Comparison of ENCODE assay signal across 8 mouse cellular contexts in genomic region chr4:152177174-152177536, GRCm38 (mm10). TPM values are rescaled to one million over a fixed set of nuclear protein-coding genes. Genes with fewer than 3 reads are reported as not detected.
DNase-seq lines count a peak whose midpoint lies in the region; ATAC-seq and TF ChIP-seq lines count a peak whose summit lies in the region.

No protein-coding gene starts in this region.

- H3K9me3 ChIP-seq in heart, embryonic 12.5 days (replicated peaks): no peaks in the 10 kb centered on the region
- peaks cover 4% of the 10 kb centered on the region for H3K9me3 ChIP-seq in CH12.LX (replicated peaks; ENCODE audit: low read length)
- H3K9me3 ChIP-seq in forebrain, embryonic 14.5 days (replicated peaks; ENCODE audit: control insufficient read depth, low read length): no peaks in the 10 kb centered on the region
- no peaks in the 10 kb centered on the region for H3K9me3 ChIP-seq in liver, embryonic 15.5 days (replicated peaks)

- peaks cover 23% of the 10 kb centered on the region for H3K4me1 ChIP-seq in heart, embryonic 12.5 days (replicated peaks)
- H3K4me1 ChIP-seq in CH12.LX (ENCODE audit: control insufficient read depth in 1 of 2, insufficient read depth in 2 of 2): peaks cover 0 to 31% of the 10 kb centered on the region in 2 experiments; a peak in 3 of 4 replicates
- H3K4me1 ChIP-seq in forebrain, embryonic 14.5 days (ENCODE audit: control insufficient read depth, insufficient read depth, low read length): peaks cover 6% of the 10 kb centered on the region
- peaks cover 33% of the 10 kb centered on the region for H3K4me1 ChIP-seq in liver, embryonic 15.5 days (replicated peaks)

- TF ChIP-seq RAD21 in CH12.LX (IDR thresholded peaks at IDR 0.05; ENCODE audit: low read depth, low read length): no peak

- peak overlapping the region; percentile 88 for H3K4me2 ChIP-seq in heart, embryonic 12.5 days
- H3K4me2 ChIP-seq in CH12.LX (ENCODE audit: insufficient read depth, low read depth, poor library complexity, severe bottlenecking): peak overlapping the region; percentile 24
- H3K4me2 ChIP-seq in forebrain, embryonic 14.5 days (ENCODE audit: low read length): peak overlapping the region; percentile 81
- peak overlapping the region; percentile 94 for H3K4me2 ChIP-seq in liver, embryonic 15.5 days

- TF ChIP-seq EP300 in CH12.LX (IDR thresholded peaks at IDR 0.05; ENCODE audit: low read length): no peak

- 58% methylated on average over 6 of the region's 6 CpGs for WGBS in heart, embryonic 12.5 days
- 64% methylated on average over 6 of the region's 6 CpGs for WGBS in forebrain, embryonic 14.5 days
- 25% methylated on average over 6 of the region's 6 CpGs for WGBS in liver, embryonic 15.5 days (ENCODE audit: insufficient replicate concordance)

- dilution Hi-C loops in CH12.LX (cut with MboI; ENCODE audit: extremely low pct_ligation_motif_present, extremely low pct_unique_long_range_greater_than_20kb, low sequenced_read_pairs): no loop called here

- no peak for TF ChIP-seq POLR2A in CH12.LX (IDR thresholded peaks at IDR 0.05; ENCODE audit: low read depth, low read length)

- peaks cover 31% of the 10 kb centered on the region for H3K27me3 ChIP-seq in heart, embryonic 12.5 days (replicated peaks)
- H3K27me3 ChIP-seq in CH12.LX (replicated peaks): no peaks in the 10 kb centered on the region
- H3K27me3 ChIP-seq in forebrain, embryonic 14.5 days (replicated peaks; ENCODE audit: control insufficient read depth, insufficient read depth, low read length): peaks cover 5% of the 10 kb centered on the region; the same call in 1 of the 2 replicates
- peaks cover 53% of the 10 kb centered on the region for H3K27me3 ChIP-seq in liver, embryonic 15.5 days

- TF ChIP-seq CTCF in CH12.LX (conservative IDR thresholded peaks at IDR 0.05 in 1 of 2, IDR thresholded peaks at IDR 0.05 in 1 of 2; ENCODE audit: low read depth in 2 of 2, low read length in 2 of 2): no peak

- H3K4me3 ChIP-seq in heart, embryonic 12.5 days: peak overlapping the region; percentile 62
- H3K4me3 ChIP-seq in CH12.LX (replicated peaks in 1 of 3; ENCODE audit: low read depth in 2 of 3, low read length in 2 of 3, poor library complexity in 1 of 3): peak overlapping the region; percentile 50 to 86 (median 72)
- H3K4me3 ChIP-seq in forebrain, embryonic 14.5 days (ENCODE audit: low read depth, low read length): peak overlapping the region; percentile 70
- H3K4me3 ChIP-seq in liver, embryonic 15.5 days (replicated peaks): peak overlapping the region; percentile 66

- H3K36me3 ChIP-seq in heart, embryonic 12.5 days: no peaks in the 10 kb centered on the region
- peaks cover 4 to 20% of the 10 kb centered on the region in 2 experiments for H3K36me3 ChIP-seq in CH12.LX (replicated peaks in 1 of 2; ENCODE audit: control insufficient read depth in 1 of 2, insufficient read depth in 1 of 2, low read length in 1 of 2)
- 0 out of 2 replicates have a peak, but pooled peaks cover 3% of the 10 kb centered on the region for H3K36me3 ChIP-seq in forebrain, embryonic 14.5 days (ENCODE audit: control insufficient read depth, insufficient read depth, low read length)
- H3K36me3 ChIP-seq in liver, embryonic 15.5 days (replicated peaks): no peaks in the 10 kb centered on the region

- peak overlapping the region; percentile 79; the same call in 1 of the 2 replicates for H3K27ac ChIP-seq in heart, embryonic 12.5 days (ENCODE audit: poor library complexity, severe bottlenecking)
- no peak overlapping the region for H3K27ac ChIP-seq in CH12.LX (ENCODE audit: insufficient read depth, low read depth)
- H3K27ac ChIP-seq in forebrain, embryonic 14.5 days (ENCODE audit: low read depth, low read length): 0 out of 2 replicates have a peak overlapping the region, but pooled peaks have one; percentile 75
- H3K27ac ChIP-seq in liver, embryonic 15.5 days (replicated peaks): peak overlapping the region; percentile 80

- ATAC-seq in heart, embryonic 12.5 days (ENCODE audit: insufficient number of reproducible peaks, low FRiP score): no peak
- ATAC-seq in forebrain, embryonic 14.5 days: no peak
- no peak for ATAC-seq in liver, embryonic 15.5 days (ENCODE audit: insufficient read depth)

- peaks cover 13% of the 10 kb centered on the region; the same call in 1 of the 2 replicates for H3K79me2 ChIP-seq in CH12.LX (replicated peaks; ENCODE audit: control insufficient read depth, extremely low read depth, insufficient read depth, poor library complexity, severe bottlenecking)

- DNase-seq in heart, adult 9 months (ENCODE audit: low spot score in 2 of 2): no peak
- DNase-seq in CH12.LX (ENCODE audit: extremely low read depth): no peak
- no peak for DNase-seq in forebrain, embryonic 14.5 days (ENCODE audit: low spot score)
- no peak for DNase-seq in natural killer cell, adult 2 months (ENCODE audit: low spot score in 2 of 2)
- no peak for DNase-seq in urinary bladder, adult 18-20 months (ENCODE audit: low spot score in 2 of 2)
- no peak for DNase-seq in gastrocnemius, adult 8-10 months (ENCODE audit: low spot score in 2 of 2)

- in situ Hi-C loops in CH12.LX (cut with MboI; ENCODE audit: low pct_ligation_motif_present, low pct_unique_long_range_greater_than_20kb, low sequenced_read_pairs): loop anchor here (5.0 to 10.0 kb wide), 2 partner anchors 35 to 258 kb away; no protein-coding TSS in a partner anchor

- H3K9ac ChIP-seq in heart, embryonic 12.5 days: peak overlapping the region; percentile 88
- peak overlapping the region; percentile 62 for H3K9ac ChIP-seq in CH12.LX (ENCODE audit: insufficient read depth, low read depth)
- peak overlapping the region; percentile 86 for H3K9ac ChIP-seq in forebrain, embryonic 14.5 days (ENCODE audit: low read length)
- peak overlapping the region; percentile 73 for H3K9ac ChIP-seq in liver, embryonic 15.5 days

TF ChIP-seq in CH12.LX, 34 proteins besides CTCF, POLR2A, EP300 and RAD21:
- TF ChIP-seq MEF2A (IDR thresholded peaks at IDR 0.05; ENCODE audit: borderline replicate concordance, low read depth, low read length) (no peak), JUN (IDR thresholded peaks at IDR 0.05; ENCODE audit: insufficient read depth, low read depth, low read length) (no peak), ETS1 (conservative IDR thresholded peaks at IDR 0.05; ENCODE audit: low read depth, low read length) (no peak), TCF12 (IDR thresholded peaks at IDR 0.05; ENCODE audit: low read depth, low read length) (no peak), MXI1 (IDR thresholded peaks at IDR 0.05; ENCODE audit: low read depth, low read length) (no peak), RCOR1 (conservative IDR thresholded peaks at IDR 0.05; ENCODE audit: low read depth, low read length) (no peak), MAFK (IDR thresholded peaks at IDR 0.05; ENCODE audit: insufficient replicate concordance, low read length) (no peak), ZNF384 (IDR thresholded peaks at IDR 0.05; ENCODE audit: low read depth, low read length) (no peak), E2F4 (IDR thresholded peaks at IDR 0.05; ENCODE audit: insufficient replicate concordance, low read depth, low read length) (no peak), USF2 (conservative IDR thresholded peaks at IDR 0.05; ENCODE audit: low read depth, low read length) (no peak), USF1 (IDR thresholded peaks at IDR 0.05; ENCODE audit: low read depth, low read length) (no peak), ZKSCAN1 (IDR thresholded peaks at IDR 0.05; ENCODE audit: borderline replicate concordance, low read depth, low read length) (no peak), POLR2AphosphoS2 (IDR thresholded peaks at IDR 0.05; ENCODE audit: low read depth, low read length) (no peak), HCFC1 (IDR thresholded peaks at IDR 0.05; ENCODE audit: low read depth, low read length) (no peak), BHLHE40 (IDR thresholded peaks at IDR 0.05; ENCODE audit: low read depth, low read length) (no peak), NELFE (IDR thresholded peaks at IDR 0.05; ENCODE audit: low read depth, low read length) (no peak)
TF ChIP-seq in CH12.LX: peak in this region for 0.

RNA-seq across cellular contexts. Expression of gene Acot7, which starts 0.8 kb away (rescaled TPM):
- 63.4 and 64.6 TPM in 2 replicates for polyA plus RNA-seq in heart, embryonic 12.5 days (2016; fragmentation: Nextera tagmentation; extraction: Ambion mirVana)
- total RNA-seq in CH12.LX (2012; rRNA removed) (55.1 and 61.6 TPM in 2 replicates), CH12.LX (2014; rRNA removed) (29.0 TPM in 2 replicates)
- 71.1 and 83.3 TPM in 2 replicates for polyA plus RNA-seq in CH12.LX (2012; ENCODE audit: insufficient read length, low read depth)
- polyA plus RNA-seq in forebrain, embryonic 14.5 days (2014; fragmentation: Nextera tagmentation; extraction: Ambion mirVana): 168 and 208 TPM in 2 replicates
- polyA plus RNA-seq in liver, embryonic 15.5 days (2015; fragmentation: Nextera tagmentation; extraction: Ambion mirVana): 14.0 and 14.2 TPM in 2 replicates
- 10 to 100 TPM; 13.8 to 15.9 (median 15.1) TPM for total RNA-seq in gastrocnemius, adult 8-10 months (2022)

RNA-seq across cellular contexts. Expression of gene Hes2, which starts 18.5 kb away (rescaled TPM):
- polyA plus RNA-seq in heart, embryonic 12.5 days (2016; fragmentation: Nextera tagmentation; extraction: Ambion mirVana): not detected in 2 replicates
- total RNA-seq in CH12.LX (2012; rRNA removed) (not detected in 2 replicates), CH12.LX (2014; rRNA removed) (not detected in 2 replicates)
- not detected in 2 replicates for polyA plus RNA-seq in CH12.LX (2012; ENCODE audit: insufficient read length, low read depth)
- not detected in 2 replicates for polyA plus RNA-seq in forebrain, embryonic 14.5 days (2014; fragmentation: Nextera tagmentation; extraction: Ambion mirVana)
- 0.14 TPM in 1 of 2 replicates, not detected in the other for polyA plus RNA-seq in liver, embryonic 15.5 days (2015; fragmentation: Nextera tagmentation; extraction: Ambion mirVana)
- not detected for total RNA-seq in gastrocnemius, adult 8-10 months (2022)

RNA-seq across cellular contexts. Expression of gene Espn, which starts 25.0 kb away (rescaled TPM):
- 1.3 and 1.6 TPM in 2 replicates for polyA plus RNA-seq in heart, embryonic 12.5 days (2016; fragmentation: Nextera tagmentation; extraction: Ambion mirVana)
- total RNA-seq in CH12.LX (2012; rRNA removed): 0.04 and 0.25 TPM in 2 replicates
- total RNA-seq in CH12.LX (2014; rRNA removed): not detected in 2 replicates
- 0.08 TPM in 1 of 2 replicates, not detected in the other for polyA plus RNA-seq in CH12.LX (2012; ENCODE audit: insufficient read length, low read depth)
- polyA plus RNA-seq in forebrain, embryonic 14.5 days (2014; fragmentation: Nextera tagmentation; extraction: Ambion mirVana): 0.19 TPM in 1 of 2 replicates, not detected in the other
- polyA plus RNA-seq in liver, embryonic 15.5 days (2015; fragmentation: Nextera tagmentation; extraction: Ambion mirVana): 1.5 and 2.0 TPM in 2 replicates
- under 1 TPM; 0.11 to 0.48 (median 0.28) TPM for total RNA-seq in gastrocnemius, adult 8-10 months (2022)

Comparison
In these comparisons a context has a peak if more than half of its experiments do, and no peak if none do; other contexts are left out.
1. H3K4me2 ChIP-seq: peak in every context shown above with its lines; median percentile 94 in liver, embryonic 15.5 days; 88 in heart, embryonic 12.5 days; 81 in forebrain, embryonic 14.5 days; 24 in CH12.LX.